Mouse (Mus musculus) heart, postnatal 0 days (tissue): Measurements from ENCODE around the gene Zfp324.

Experiments
- CTCF ChIP-seq: IDR thresholded peaks from 2 replicates; pipeline ENCODE4 v1.5.1; 2016; ENCODE audit warnings: antibody characterized with exemption, control low read depth, low read depth
- EP300 ChIP-seq: IDR thresholded peaks from 2 replicates; pipeline ENCODE4 v1.6.1; 2016; ENCODE audit warnings: antibody characterized with exemption, low read depth

- TF ChIP-seq EP300 (no peak), CTCF (no peak)
Measured at GRCm38 (mm10) chr7:12998053-12998452, 32.4 kb downstream of the Zfp324 start, which contains the start of gene Slc27a5.
